Mouse (Mus musculus): ENCODE measurements around the gene Gja4. TPM values are rescaled to one million over a fixed set of nuclear protein-coding genes. Genes with fewer than 3 reads are reported as not detected.
A peak's percentile ranks its signal among the peaks of the same experiment; 100 is the strongest.

Gja4 gene
- 10 to 100 TPM; 25.3 to 27.4 TPM for total RNA-seq (2021)

GRCm38 (mm10) chr4:127313861-127314260 is at the start of gene Gja4:
TSS of gene Gja4 (minus strand) at chr4:127314039.
- peak; percentile 86 for DNase-seq

GRCm38 (mm10) chr4:127363331-127363730 is 49.5 kb upstream of the Gja4 start:
- DNase-seq, result no peak

- DNase-seq, result no peak
Measured at GRCm38 (mm10) chr4:127362520-127362919, 48.7 kb upstream of the Gja4 start.

- DNase-seq, result no peak
Measured at GRCm38 (mm10) chr4:127358018-127358417, 44.2 kb upstream of the Gja4 start, which contains the start of gene Gjb5. TSS of gene Gjb5 (minus strand) at chr4:127358181.

GRCm38 (mm10) chr4:127354506-127355485 is 41.0 kb upstream of the Gja4 start:
- peak; percentile 60 for DNase-seq

- no peak for DNase-seq
Measured at GRCm38 (mm10) chr4:127353951-127354438, 40.2 kb upstream of the Gja4 start, which contains the start of gene Gjb4. TSS of gene Gjb4 (minus strand) at chr4:127354081.

- peak; percentile 31 for DNase-seq
Measured at GRCm38 (mm10) chr4:127352594-127352993, 38.8 kb upstream of the Gja4 start.

- no peak for DNase-seq
Measured at GRCm38 (mm10) chr4:127349560-127350300, 35.9 kb upstream of the Gja4 start.

GRCm38 (mm10) chr4:127345000-127345399 is 31.2 kb upstream of the Gja4 start:
- DNase-seq, result no peak

- no peak for DNase-seq
Measured at GRCm38 (mm10) chr4:127341372-127341771, 27.5 kb upstream of the Gja4 start.

GRCm38 (mm10) chr4:127337668-127338067 is 23.8 kb upstream of the Gja4 start:
- no peak for DNase-seq

- no peak for DNase-seq
Measured at GRCm38 (mm10) chr4:127334870-127335504, 21.1 kb upstream of the Gja4 start.

- DNase-seq, result no peak
Measured at GRCm38 (mm10) chr4:127331171-127331570, 17.3 kb upstream of the Gja4 start.

- DNase-seq, result no peak
Measured at GRCm38 (mm10) chr4:127330181-127331100, 16.6 kb upstream of the Gja4 start, which contains the start of gene Gjb3. TSS of gene Gjb3 (minus strand) at chr4:127330844.

GRCm38 (mm10) chr4:127329751-127330150 is 15.9 kb upstream of the Gja4 start:
- no peak for DNase-seq

GRCm38 (mm10) chr4:127329046-127329445 is 15.2 kb upstream of the Gja4 start:
- DNase-seq, result no peak

GRCm38 (mm10) chr4:127328378-127328777 is 14.5 kb upstream of the Gja4 start:
- no peak for DNase-seq

GRCm38 (mm10) chr4:127327749-127328148 is 13.9 kb upstream of the Gja4 start:
- DNase-seq, result no peak

GRCm38 (mm10) chr4:127327258-127327657 is 13.4 kb upstream of the Gja4 start:
- no peak for DNase-seq

GRCm38 (mm10) chr4:127325276-127325675 is 11.4 kb upstream of the Gja4 start:
- no peak for DNase-seq

- DNase-seq, result peak; percentile 85
Measured at GRCm38 (mm10) chr4:127324759-127325158, 10.9 kb upstream of the Gja4 start.

Data from heart, postnatal 4 days (tissue).